Mouse (Mus musculus): ENCODE data around the gene Adgrl3. TPM values are rescaled to one million over a fixed set of nuclear protein-coding genes. Genes with fewer than 3 reads are reported as not detected.

Gene Adgrl3
- total RNA-seq, 2 experiments from 2014 or later: 7.3 to 9.7 TPM

GRCm38 (mm10) chr5:81248724-81249123 lies 228.8 kb downstream of the Adgrl3 start:
- DNase-seq: no peak

DNA sequence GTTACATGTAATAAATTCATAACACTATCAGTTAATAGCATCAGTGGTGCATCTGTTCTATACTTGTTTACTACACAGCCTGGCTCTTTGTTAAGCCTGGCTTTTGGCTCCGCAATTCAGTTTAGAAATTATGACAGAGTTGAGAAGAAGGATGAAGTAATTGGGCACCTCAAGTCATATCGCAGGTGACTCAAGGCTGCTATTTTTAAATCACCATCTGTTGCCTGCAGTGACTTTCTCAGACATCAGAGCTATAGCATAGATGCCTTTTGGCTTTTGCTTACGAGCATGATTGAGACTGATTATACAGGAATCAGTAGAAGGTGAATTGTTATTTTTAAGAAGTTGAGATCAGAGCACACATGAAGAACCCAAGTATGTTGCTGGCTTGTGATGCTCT lies 236.2 kb downstream of the Adgrl3 start:
- no peak for DNase-seq

DNA sequence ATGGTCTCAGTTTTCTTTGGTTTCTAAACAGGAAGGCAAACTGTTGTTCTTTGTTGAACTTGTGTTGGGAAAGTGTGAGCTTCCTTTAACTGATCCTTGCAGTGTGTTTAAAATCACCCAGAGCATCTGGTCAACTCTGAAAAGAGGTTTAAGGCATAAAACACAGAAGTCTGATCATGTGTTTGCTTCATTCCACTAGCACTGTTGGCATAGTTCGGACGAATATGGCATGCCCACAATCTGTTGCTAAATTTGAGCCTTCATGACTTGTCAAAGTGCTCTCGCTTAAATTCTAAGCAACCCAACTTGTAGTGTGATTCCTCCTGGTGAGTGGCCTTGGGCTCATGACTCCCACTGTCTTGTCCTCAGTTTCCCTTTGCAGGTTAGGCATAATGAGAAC lies 249.8 kb downstream of the Adgrl3 start:
- no peak for DNase-seq

DNA sequence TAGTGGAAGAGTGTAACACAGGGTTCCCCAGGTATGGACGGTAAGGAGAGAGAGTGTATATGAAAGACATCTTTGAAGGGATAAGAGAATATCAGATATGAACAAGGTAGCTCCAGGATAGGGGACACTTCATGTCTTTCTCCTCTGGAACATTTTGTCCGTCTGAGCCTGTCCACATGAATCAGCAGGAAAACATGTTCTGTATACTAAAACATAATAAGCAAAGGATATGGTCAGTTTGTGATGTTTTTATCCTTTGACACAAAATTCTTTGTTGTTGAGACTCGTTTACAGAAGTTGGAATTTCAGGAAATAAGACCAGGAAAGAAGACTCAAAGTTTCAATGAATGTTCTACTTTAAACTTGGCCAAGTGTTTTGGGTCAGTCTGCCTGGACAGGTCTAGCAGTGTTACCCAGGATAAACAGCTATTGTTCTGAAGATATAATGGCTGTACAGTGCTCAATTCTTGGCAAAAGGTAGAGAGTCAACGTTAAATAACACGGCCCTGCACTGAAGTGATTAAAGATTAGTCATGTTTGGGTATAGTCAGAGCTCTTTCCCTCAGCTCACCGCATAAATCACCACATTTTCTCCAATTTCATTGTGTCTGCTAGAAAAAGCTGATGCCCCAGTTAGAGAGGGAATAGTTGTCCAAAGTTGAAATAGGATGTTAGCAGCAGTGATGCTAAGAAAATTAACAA lies 255.6 kb downstream of the Adgrl3 start:
- DNase-seq: no peak

- DNase-seq: no peak
These were observed 259.3 kb downstream of the Adgrl3 start for GRCm38 (mm10) chr5:81279246-81279645.

GRCm38 (mm10) chr5:81285643-81286042 lies 265.7 kb downstream of the Adgrl3 start:
- no peak for DNase-seq

DNA sequence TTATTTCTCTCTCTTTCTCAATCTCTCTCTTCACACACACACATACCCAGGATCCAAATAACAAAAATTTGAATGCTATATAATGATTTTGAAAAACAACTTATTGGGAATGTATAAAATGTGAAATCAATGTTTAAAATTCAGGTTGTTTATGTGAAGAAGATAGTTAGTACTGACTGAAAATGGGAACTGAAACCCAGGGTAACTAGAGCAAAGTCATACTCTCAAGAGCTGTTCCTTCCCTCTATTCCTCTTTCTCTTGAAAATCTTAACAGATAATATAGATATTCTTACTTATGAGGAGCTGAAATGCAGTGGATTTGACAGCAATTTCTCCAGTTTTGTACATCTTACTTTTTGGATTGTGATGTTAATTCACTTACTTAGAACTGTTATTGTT lies 281.9 kb downstream of the Adgrl3 start:
- DNase-seq: no peak

DNA sequence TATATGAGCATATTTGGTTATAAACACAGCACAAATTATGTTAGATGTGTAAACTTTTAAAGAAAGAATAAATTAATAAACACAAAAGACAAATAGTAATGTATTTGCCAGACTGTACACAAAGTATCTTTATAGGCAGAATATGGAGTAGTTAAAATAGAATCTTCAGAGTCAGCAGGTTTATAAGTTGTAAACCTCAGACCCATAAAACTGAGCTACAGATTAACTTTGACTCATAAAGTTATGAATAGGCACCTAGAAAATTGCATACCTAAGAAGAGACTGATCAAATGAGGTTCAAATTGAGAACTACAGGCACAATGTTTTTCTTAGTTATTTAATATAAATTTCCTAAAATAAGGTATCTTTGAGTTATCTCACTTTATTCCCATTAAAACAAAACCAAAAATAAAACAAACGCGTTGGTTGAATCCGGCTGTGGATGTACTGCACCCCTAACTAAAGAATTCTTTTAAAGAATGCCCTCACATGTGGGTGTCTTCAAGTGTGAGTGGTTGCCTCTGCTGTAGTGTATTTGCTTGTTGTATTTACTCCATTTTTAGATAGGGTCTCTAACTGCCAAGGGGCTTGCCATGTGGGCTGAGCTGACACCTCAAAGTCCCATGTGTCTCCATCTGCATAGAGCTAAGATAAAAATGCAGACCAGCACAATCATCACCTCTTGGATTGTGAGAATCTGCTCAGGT lies 297.6 kb downstream of the Adgrl3 start:
- DNase-seq: no peak

DNA sequence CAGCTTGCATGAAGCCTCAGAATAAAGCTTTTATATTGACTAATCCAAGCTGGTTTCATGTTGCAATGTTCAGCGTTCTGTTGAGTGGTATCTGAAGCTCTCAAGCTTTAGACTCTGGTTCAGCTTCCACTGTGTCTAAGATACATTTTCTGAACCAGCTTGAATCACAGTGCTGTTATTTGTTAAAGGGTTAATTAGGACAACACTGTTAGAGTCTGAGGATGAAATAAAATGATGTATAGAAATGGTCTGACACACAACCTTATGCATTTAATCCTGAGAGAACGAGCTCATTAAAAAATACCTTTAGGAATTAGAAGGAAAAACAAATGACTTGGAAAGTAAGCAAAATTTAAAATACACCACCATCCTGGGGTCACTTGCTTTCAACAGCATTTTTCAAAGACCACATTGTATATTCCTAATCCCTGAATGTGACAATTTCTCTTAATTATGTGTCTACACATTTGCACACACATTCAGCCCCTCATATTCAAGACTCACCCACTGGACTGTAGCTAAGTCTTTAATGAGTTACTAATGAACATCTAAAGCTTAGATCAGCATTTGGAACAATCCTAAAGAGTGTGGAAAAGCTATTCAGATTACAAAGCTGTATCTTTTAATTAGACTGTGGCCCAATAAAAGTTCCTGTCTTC lies 301.5 kb downstream of the Adgrl3 start:
- DNase-seq: no peak

DNA sequence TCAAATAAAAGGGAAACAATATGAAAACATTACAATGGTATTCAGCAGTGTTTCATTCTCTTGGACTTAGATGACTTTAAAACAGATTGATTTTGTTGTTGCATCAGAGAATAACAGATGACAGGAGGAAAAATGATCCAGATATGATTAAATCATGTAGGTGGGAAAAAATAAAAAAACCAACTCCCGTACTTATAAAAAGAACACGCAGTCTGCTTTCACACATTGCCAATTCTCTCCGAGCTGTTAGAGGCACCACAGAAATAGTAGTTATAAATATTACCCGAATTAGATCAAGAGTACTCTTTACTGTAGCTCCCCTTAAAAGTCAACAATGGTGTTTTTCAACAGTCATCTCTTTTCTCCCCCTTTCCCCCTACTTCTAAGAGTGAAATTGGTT lies 302.1 kb downstream of the Adgrl3 start:
- no peak for DNase-seq

GRCm38 (mm10) chr5:81326916-81327315 lies 307.0 kb downstream of the Adgrl3 start:
- DNase-seq: no peak

DNA sequence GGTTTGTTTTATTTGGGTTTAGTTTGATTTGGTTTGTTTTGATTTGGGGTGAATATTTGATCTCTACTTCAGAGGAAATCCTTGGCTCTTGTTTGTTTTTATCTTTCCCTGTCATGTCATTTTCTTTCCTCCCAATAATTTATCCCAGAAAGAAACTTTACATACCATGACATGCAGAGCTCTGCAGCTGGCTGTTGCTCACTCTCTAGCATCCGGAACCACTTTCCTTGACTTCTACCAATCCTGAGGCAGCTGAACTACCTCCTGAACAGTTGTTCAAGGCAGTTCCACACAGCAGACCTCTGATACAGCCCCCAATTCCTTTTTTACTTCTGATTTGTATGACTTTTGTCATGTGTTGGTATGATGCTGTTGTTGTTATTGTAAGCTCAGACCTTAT lies 307.5 kb downstream of the Adgrl3 start:
- no peak for DNase-seq

- DNase-seq: no peak
These were observed 309.6 kb downstream of the Adgrl3 start for GRCm38 (mm10) chr5:81329571-81329971.

DNA sequence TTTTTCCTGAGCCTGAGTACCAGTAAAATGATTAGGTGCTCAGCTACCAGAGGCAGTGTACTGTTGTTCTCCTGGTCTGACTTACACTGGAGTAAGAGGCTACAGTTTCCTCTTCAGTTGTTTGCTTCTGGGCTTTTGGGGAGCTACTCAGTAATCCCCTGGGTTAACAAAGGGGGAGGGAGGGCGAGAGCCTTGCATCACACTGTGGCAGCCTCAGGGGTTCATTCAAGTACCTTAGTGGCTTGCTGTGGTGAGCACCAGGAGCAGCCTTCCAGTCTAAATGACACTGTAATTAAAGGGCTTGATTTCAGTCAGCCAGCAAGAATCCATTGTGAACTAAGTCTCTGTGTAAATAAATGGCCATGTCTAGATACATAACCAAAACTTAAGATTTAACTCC lies 324.4 kb downstream of the Adgrl3 start:
- no peak for DNase-seq

- no peak for DNase-seq
These were observed 325.1 kb downstream of the Adgrl3 start for GRCm38 (mm10) chr5:81345096-81345435.

DNA sequence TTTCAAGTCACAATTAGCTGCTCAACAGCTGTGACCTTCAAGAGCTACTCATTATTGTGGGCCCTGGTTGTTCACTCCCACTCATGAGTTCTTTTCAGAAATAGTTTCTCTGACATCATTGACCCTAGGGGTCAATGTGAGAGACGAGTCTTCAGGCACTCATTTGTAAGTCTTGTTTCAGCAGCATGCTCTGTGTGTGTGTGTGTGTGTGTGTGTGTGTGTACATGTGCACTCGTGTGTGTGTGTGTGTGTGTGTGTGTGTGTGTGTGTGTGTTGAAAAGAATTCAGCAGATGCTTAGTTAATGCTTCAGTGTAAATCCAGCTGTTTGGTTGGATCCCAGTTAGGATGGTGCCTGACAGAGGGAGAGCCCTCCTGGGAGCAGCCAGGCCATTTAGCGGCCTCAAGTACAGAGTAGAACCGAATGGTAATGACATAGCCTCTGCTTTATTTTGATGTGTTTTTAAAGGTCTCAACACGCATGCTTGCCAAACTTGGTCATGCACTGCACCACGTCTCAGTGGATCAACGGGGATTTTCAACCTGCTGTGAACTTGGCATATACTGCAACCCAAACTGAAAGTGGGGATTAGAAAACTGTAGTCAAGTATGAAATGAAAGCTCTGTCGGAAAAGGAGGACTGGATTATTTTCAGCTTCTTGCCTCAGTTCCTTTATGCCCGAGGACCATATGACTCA lies 325.6 kb downstream of the Adgrl3 start:
- no peak for DNase-seq

DNA sequence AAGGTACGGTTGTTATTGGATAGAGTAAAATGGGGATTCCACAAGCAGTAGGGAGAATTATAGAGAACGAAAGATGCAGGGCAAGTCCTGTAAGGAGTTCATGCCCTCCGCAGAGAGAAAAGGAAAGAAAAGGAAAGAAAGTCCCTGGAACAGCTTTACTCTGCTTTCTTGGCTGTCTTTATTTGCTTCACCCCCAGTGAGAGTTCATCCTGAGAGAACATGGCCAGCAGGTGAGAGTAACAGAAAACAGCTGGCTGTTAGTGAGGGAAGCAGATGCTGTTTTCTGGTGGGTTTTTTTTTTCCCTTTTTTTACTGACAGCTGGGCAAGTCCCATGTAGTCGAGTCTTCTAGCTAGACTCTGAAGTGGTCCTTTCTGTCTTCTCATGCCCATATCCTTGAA lies 327.6 kb downstream of the Adgrl3 start:
- DNase-seq: no peak

DNA sequence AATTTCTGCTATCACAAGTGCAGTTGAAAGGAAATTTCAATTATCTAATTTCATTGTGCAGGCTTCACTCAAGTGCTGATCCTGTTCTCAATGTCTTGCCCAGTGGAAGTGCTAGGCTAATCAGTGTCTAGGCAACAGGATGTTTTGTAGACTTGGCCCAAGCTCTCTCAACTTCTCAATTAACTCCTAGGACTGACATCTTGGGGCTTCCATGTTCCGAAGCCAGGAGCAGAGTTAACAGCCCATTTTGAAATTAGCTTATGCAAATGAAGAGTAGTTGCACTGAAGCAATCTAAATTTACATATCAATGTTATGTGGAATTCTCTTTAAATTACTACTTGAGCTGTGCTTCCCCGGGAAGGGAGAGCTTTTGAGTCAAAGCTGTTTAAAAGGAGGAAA lies 339.6 kb downstream of the Adgrl3 start:
- no peak for DNase-seq

DNA sequence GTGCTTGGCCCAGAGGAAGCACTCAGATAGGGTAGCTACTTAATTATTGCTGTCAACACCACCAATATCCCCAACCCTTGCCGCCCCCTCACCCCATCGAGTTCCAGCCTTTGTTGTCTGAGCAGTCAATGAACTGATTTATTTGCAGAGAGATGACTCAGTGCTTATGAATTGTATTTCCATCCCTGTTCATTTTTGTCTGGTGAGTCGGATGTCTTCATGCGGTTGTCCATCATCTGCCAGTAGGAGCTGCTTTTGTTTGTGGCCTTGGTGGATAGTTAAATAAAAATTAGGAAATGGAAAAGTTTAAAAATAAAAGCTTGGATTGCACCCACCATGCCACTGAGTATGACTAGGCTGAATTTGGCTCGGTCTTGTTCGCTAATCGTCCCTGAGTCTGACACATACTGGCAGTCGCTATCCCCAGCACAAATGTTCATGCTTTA lies 344.3 kb downstream of the Adgrl3 start:
- DNase-seq: no peak

DNA sequence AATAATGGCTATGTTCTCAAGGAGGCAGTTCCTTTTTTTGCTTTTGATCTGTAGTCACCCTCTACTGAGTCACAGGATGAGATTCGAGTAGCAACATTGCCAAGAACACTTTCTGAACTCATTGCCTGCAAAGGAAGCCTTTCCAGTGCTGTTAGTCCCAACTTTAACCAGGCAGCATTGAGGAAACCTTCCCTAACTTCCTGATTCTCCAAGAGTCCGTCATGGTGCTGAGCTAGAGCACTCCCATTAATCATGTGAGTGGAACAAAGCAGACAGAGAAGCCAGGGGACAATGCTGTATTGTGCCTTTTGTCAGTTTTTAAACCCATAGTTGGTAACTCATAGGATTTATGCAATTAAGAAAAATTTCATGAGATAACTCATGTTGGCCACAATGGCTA lies 345.3 kb downstream of the Adgrl3 start:
- no peak for DNase-seq

DNA sequence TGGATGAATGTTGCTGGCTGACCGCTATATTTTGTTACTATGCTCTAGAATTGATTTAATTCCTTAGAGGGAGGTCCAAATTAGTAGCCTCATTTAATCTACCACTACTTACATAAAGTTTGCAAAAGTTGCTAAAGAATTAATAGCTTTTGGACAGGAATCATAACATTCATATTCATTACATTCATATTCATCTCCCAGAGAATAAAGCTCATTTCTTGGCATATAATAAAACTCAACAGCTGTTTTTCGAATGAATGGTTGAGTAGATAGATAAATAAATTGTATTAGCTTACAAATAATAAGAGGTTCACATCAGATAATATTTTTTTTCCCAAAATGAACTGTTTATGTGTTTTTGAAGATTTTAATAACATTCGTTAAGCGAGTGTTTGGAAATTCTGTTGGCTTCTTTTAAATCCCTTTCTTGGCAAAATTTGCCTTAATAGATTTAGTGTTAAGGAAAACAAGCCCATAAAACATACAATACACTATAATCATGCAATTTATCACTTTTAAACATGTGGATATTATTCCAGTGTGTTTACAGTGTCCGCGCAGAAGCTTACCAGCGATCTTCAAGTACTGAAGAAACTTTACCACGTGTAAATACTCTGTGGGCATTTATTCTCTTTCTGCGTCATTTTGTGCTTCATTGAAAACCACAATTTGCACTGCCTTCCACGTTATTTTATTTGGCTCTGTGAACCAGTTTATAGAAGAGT lies 350.4 kb downstream of the Adgrl3 start:
- no peak for DNase-seq

GRCm38 (mm10) chr5:81375992-81376391 lies 356.1 kb downstream of the Adgrl3 start:
- DNase-seq: no peak

Data from gastrocnemius, postnatal 10 days (tissue).